Mouse (Mus musculus): ENCODE data around the gene Sult3a1.

DNA sequence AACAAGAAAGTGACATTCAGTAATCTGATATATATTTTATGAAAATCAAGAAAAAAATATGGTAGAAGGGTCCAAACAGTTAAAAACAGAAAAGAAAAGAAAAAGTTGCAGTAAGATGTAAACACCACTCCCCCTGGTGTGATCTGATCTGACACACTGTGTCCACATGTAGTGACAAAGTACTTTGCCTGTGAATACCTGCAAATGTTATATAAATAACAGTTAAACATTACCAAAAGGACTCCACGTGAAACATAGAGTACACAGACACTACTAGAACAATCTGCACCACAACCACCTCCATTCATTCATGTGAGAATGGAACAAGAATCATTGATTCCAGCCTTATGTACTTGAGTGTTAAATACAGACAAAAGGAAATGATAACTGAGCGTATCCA is 8.5 kb downstream of the Sult3a1 start:
- TF ChIP-seq CTCF (conservative IDR thresholded peaks at IDR 0.05; ENCODE audit: insufficient read depth, insufficient read length, low read depth, low read length) = no peak
- TF ChIP-seq POLR2A (IDR thresholded peaks at IDR 0.05; ENCODE audit: low read depth, low read length) = no peak
